Mouse (Mus musculus) kidney, embryonic 14.5 days (tissue): ENCODE results near the gene Cap2. TPM values are rescaled to one million over a fixed set of nuclear protein-coding genes. Genes with fewer than 3 reads are reported as not detected.

Experiments used
- ATAC-seq: fragments of 200-750 bp; cut with Nextera tagmentation; 2 replicates; pipeline ENCODE4 v1.8.0; 2017; ENCODE audit warnings: moderate number of reproducible peaks, mild to moderate bottlenecking, moderate TSS enrichment, moderate library complexity; ENCODE audit not compliant: low FRiP score, low TSS enrichment
- H3K27ac ChIP-seq: fragments of 300-500 bp; sonication (generic); 2 replicates; pipeline ENCODE4 v1.5.1; 2014; ENCODE audit warnings: low read depth, mild to moderate bottlenecking, low read length, moderate library complexity, mixed read lengths
- H3K27me3 ChIP-seq: fragments of 300-500 bp; sonication (generic); 2 replicates; pipeline ENCODE4 v1.6.1; 2014; ENCODE audit warnings: mild to moderate bottlenecking, low read length; ENCODE audit not compliant: control insufficient read depth, insufficient read depth
- H3K36me3 ChIP-seq: fragments of 300-500 bp; sonication (generic); 2 replicates; pipeline ENCODE4 v1.6.1; 2014; ENCODE audit warnings: low read length, mixed read lengths; ENCODE audit not compliant: control insufficient read depth, insufficient read depth
- H3K4me1 ChIP-seq: fragments of 300-500 bp; sonication (generic); 2 replicates; pipeline ENCODE4 v1.6.1; 2014; ENCODE audit warnings: low read length, mixed read lengths; ENCODE audit not compliant: control insufficient read depth, insufficient read depth
- H3K4me2 ChIP-seq: fragments of 300-500 bp; sonication (generic); replicated peaks from 2 replicates; pipeline ENCODE4 v1.6.1; 2014; ENCODE audit warnings: low read depth, mild to moderate bottlenecking, low read length
- H3K4me3 ChIP-seq: fragments of 300-500 bp; sonication (generic); 2 replicates; pipeline ENCODE4 v1.5.1; 2014; ENCODE audit warnings: mild to moderate bottlenecking, low read length
- H3K9ac ChIP-seq: fragments of 300-500 bp; sonication (generic); 2 replicates; pipeline ENCODE4 v1.6.1; 2014; ENCODE audit warnings: low read depth, mild to moderate bottlenecking, low read length, moderate library complexity
- H3K9me3 ChIP-seq: fragments of 300-500 bp; sonication (generic); 2 replicates; pipeline ENCODE4 v1.6.1; 2016; ENCODE audit warnings: low read length; ENCODE audit not compliant: control insufficient read depth
- WGBS: fragments of 180-500 bp; shearing (Covaris S2); extraction: QIAGEN DNeasy Blood & Tissue Kit; methylation state at CpG from one replicate; pipeline ENCODE4 v1.1.7; 2014; 5-methylcytosine and 5-hydroxymethylcytosine counted together
- polyA plus RNA-seq: library from polyadenylated mRNA; unstranded; fragments of >200 nt; fragmentation: Nextera tagmentation; extraction: Ambion mirVana; gene quantifications from 2 replicates; pipeline ENCODE4 v1.2.1, GENCODE M21; 2014

The Cap2 gene
- polyA plus RNA-seq, 1 experiment from 2014 or later: 8.9 TPM

- WGBS: 20% methylated on average over 4 of the region's 4 CpGs
- peak; percentile 64; the same call in 1 of the 2 replicates for ATAC-seq
- H3K36me3 ChIP-seq: no peaks in the 10 kb centered on the region
- H3K27ac ChIP-seq: no peak overlapping the region
- peaks cover 3% of the 10 kb centered on the region; the same call in 1 of the 2 replicates for H3K4me1 ChIP-seq
- no peak overlapping the region for H3K9ac ChIP-seq
- H3K4me3 ChIP-seq: no peak overlapping the region
- no peaks in the 10 kb centered on the region for H3K27me3 ChIP-seq
- H3K4me2 ChIP-seq: no peak overlapping the region
- no peaks in the 10 kb centered on the region for H3K9me3 ChIP-seq
Observed at GRCm38 (mm10) chr13:46490644-46491043, 11.0 kb upstream of the Cap2 start.

- H3K27ac ChIP-seq: no peak overlapping the region
- no peaks in the 10 kb centered on the region for H3K4me1 ChIP-seq
- H3K4me2 ChIP-seq: peak overlapping the region; percentile 87
- H3K27me3 ChIP-seq: no peaks in the 10 kb centered on the region; the same call in 1 of the 2 replicates
- H3K36me3 ChIP-seq: no peaks in the 10 kb centered on the region
- ATAC-seq: peak; percentile 84
- peak overlapping the region; percentile 61 for H3K9ac ChIP-seq
- H3K9me3 ChIP-seq: no peaks in the 10 kb centered on the region
- 11% methylated on average over 20 of the region's 20 CpGs for WGBS
- H3K4me3 ChIP-seq: peak overlapping the region; percentile 57
Observed at GRCm38 (mm10) chr13:46502390-46502891, 793 bp downstream of the Cap2 start.

GRCm38 (mm10) chr13:46507944-46508343 is 6.3 kb downstream of the Cap2 start:
- no peak for ATAC-seq
- WGBS: 42% methylated on average over 7 of the region's 7 CpGs
- H3K27me3 ChIP-seq: no peaks in the 10 kb centered on the region; the same call in 1 of the 2 replicates
- H3K9me3 ChIP-seq: peaks cover 5% of the 10 kb centered on the region; the same call in 1 of the 2 replicates
- no peak overlapping the region for H3K9ac ChIP-seq
- no peak overlapping the region for H3K4me2 ChIP-seq
- no peaks in the 10 kb centered on the region for H3K36me3 ChIP-seq
- no peak overlapping the region for H3K27ac ChIP-seq
- H3K4me1 ChIP-seq: no peaks in the 10 kb centered on the region
- H3K4me3 ChIP-seq: no peak overlapping the region

GRCm38 (mm10) chr13:46508823-46509222 is 7.2 kb downstream of the Cap2 start:
- Histone ChIP-seq H3K27ac (no peak overlapping the region), H3K4me1 (no peaks in the 10 kb centered on the region), H3K27me3 (no peaks in the 10 kb centered on the region), H3K4me2 (no peak overlapping the region), H3K4me3 (no peak overlapping the region), H3K9me3 (peaks cover 5% of the 10 kb centered on the region; the same call in 1 of the 2 replicates), H3K9ac (no peak overlapping the region), H3K36me3 (no peaks in the 10 kb centered on the region)
- 86% methylated on average over 4 of the region's 4 CpGs for WGBS
- ATAC-seq: no peak

- WGBS: 96% methylated on average over 7 of the region's 7 CpGs
- Histone ChIP-seq H3K9ac (no peak overlapping the region), H3K27me3 (no peaks in the 10 kb centered on the region), H3K36me3 (no peaks in the 10 kb centered on the region), H3K4me1 (no peaks in the 10 kb centered on the region), H3K27ac (no peak overlapping the region), H3K4me3 (no peak overlapping the region), H3K4me2 (no peak overlapping the region), H3K9me3 (peaks cover 5% of the 10 kb centered on the region; the same call in 1 of the 2 replicates)
- ATAC-seq: no peak
Observed at GRCm38 (mm10) chr13:46510460-46510859, 8.8 kb downstream of the Cap2 start.

GRCm38 (mm10) chr13:46514484-46514883 is 12.8 kb downstream of the Cap2 start:
- Histone ChIP-seq H3K27me3 (no peaks in the 10 kb centered on the region), H3K27ac (no peak overlapping the region), H3K36me3 (no peaks in the 10 kb centered on the region), H3K4me3 (no peak overlapping the region), H3K4me2 (no peak overlapping the region), H3K9ac (no peak overlapping the region), H3K4me1 (no peaks in the 10 kb centered on the region), H3K9me3 (peaks cover 5% of the 10 kb centered on the region; the same call in 1 of the 2 replicates)
- WGBS: 87% methylated on average over 10 of the region's 10 CpGs
- no peak for ATAC-seq

- 75% methylated on average over 9 of the region's 9 CpGs for WGBS
- H3K9me3 ChIP-seq: peaks cover 5% of the 10 kb centered on the region; the same call in 1 of the 2 replicates
Observed at GRCm38 (mm10) chr13:46515120-46515523, 13.5 kb downstream of the Cap2 start.

GRCm38 (mm10) chr13:46515524-46515923 is 13.9 kb downstream of the Cap2 start:
- H3K4me1 ChIP-seq: no peaks in the 10 kb centered on the region
- H3K9ac ChIP-seq: no peak overlapping the region
- no peaks in the 10 kb centered on the region for H3K27me3 ChIP-seq
- peaks cover 5% of the 10 kb centered on the region; the same call in 1 of the 2 replicates for H3K9me3 ChIP-seq
- no peaks in the 10 kb centered on the region for H3K36me3 ChIP-seq
- WGBS: 76% methylated on average over 10 of the region's 10 CpGs
- no peak for ATAC-seq
- no peak overlapping the region for H3K27ac ChIP-seq
- no peak overlapping the region for H3K4me2 ChIP-seq
- H3K4me3 ChIP-seq: no peak overlapping the region

More at GRCm38 (mm10) chr13:46515120-46515523, 13.5 kb downstream of the Cap2 start:
- no peaks in the 10 kb centered on the region for H3K4me1 ChIP-seq
- no peaks in the 10 kb centered on the region for H3K27me3 ChIP-seq
- no peak for ATAC-seq
- H3K4me3 ChIP-seq: no peak overlapping the region
- H3K27ac ChIP-seq: no peak overlapping the region
- no peak overlapping the region for H3K9ac ChIP-seq
- H3K4me2 ChIP-seq: no peak overlapping the region
- no peaks in the 10 kb centered on the region for H3K36me3 ChIP-seq

- Histone ChIP-seq H3K27me3 (no peaks in the 10 kb centered on the region), H3K4me1 (no peaks in the 10 kb centered on the region), H3K27ac (no peak overlapping the region), H3K4me3 (no peak overlapping the region), H3K9me3 (peaks cover 5% of the 10 kb centered on the region; the same call in 1 of the 2 replicates), H3K36me3 (no peaks in the 10 kb centered on the region), H3K4me2 (no peak overlapping the region), H3K9ac (no peak overlapping the region)
- 78% methylated on average over 7 of the region's 7 CpGs for WGBS
- no peak for ATAC-seq
Observed at GRCm38 (mm10) chr13:46516183-46516582, 14.5 kb downstream of the Cap2 start.
